Mouse (Mus musculus): Measurements from ENCODE around the gene Dbf4. TPM values are rescaled to one million over a fixed set of nuclear protein-coding genes. Genes with fewer than 3 reads are reported as not detected.

Gene Dbf4
- polyA plus RNA-seq, 1 experiment: 7.8 TPM

GRCm38 (mm10) chr5:8417443-8417842 is 5.1 kb downstream of the Dbf4 start:
- Histone ChIP-seq H3K9me3 (no peaks in the 10 kb centered on the region), H3K4me1 (peaks cover 37% of the 10 kb centered on the region), H3K36me3 (replicated peaks; ENCODE audit: low read length) (peaks cover 47% of the 10 kb centered on the region), H3K27me3 (replicated peaks) (no peaks in the 10 kb centered on the region), H3K4me3 (replicated peaks) (no peak overlapping the region)
- TF ChIP-seq FLI1 (IDR thresholded peaks at IDR 0.05; ENCODE audit: low read length): no peak
- no peak for TF ChIP-seq GATA1 (IDR thresholded peaks at IDR 0.05; ENCODE audit: borderline replicate concordance, low read length)

DNA sequence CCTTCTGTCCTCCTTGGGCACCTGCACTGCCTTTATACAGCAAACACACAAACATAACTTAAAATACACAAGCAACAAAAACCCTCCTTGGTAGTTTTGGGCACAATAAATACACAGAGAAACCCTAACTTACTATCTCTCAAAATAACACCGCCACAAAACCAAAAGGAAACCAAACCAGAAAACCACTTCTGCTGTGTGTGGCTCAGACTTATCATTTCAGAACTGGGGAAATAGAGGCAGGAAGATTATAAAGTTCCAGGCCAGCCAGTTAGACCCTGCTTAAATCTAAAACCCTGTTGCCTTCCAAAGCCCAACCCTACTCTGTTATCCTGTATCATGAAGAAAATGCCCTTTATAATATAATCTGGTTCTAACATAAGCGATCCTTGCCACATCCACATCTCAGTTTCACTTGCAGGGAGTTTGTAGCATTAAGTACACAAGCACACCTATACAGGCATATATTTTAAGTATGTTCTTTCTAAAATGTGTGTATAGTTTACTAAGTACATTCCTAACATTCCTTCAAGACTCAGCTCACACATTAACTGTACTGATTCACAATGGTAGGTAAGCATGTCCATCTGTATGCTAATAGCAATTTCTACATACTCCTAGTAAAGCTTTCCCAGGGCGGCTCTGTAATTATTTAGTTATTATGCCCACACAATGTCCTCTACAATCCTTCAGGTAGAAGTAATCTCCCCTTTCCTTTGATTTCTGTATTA is 5.7 kb downstream of the Dbf4 start:
- no peaks in the 10 kb centered on the region for H3K9me3 ChIP-seq
- peaks cover 37% of the 10 kb centered on the region for H3K4me1 ChIP-seq
- peak overlapping the region; percentile 72 for H3K4me3 ChIP-seq (replicated peaks)
- TF ChIP-seq GATA1 (IDR thresholded peaks at IDR 0.05; ENCODE audit: borderline replicate concordance, low read length) (no peak), FLI1 (IDR thresholded peaks at IDR 0.05; ENCODE audit: low read length) (no peak)
- no peaks in the 10 kb centered on the region for H3K27me3 ChIP-seq (replicated peaks)
- peaks cover 50% of the 10 kb centered on the region for H3K36me3 ChIP-seq (replicated peaks; ENCODE audit: low read length)

DNA sequence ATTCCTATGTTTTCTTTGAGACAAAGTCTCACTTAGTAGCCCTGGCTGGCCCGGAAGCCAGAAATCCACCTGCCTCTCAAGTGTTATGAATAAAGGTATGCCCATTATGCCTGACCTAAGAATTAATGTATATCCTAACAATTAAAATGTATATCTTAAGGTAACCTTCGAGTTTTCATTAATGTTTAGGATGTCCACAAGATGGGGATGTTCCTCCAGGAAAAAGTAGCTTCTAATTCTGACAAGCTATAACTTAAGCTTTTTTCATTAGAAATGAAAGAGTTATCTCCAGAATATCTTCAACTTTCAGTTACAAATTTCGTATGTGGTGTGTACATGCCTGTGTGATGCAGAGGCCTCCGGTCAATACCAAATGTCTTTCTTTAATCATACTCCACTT is 13.8 kb downstream of the Dbf4 start:
- no peaks in the 10 kb centered on the region for H3K9me3 ChIP-seq
- H3K4me3 ChIP-seq (replicated peaks): no peak overlapping the region
- TF ChIP-seq GATA1 (IDR thresholded peaks at IDR 0.05; ENCODE audit: borderline replicate concordance, low read length): no peak
- no peak for TF ChIP-seq FLI1 (IDR thresholded peaks at IDR 0.05; ENCODE audit: low read length)

GRCm38 (mm10) chr5:8397587-8398249 is 24.8 kb downstream of the Dbf4 start:
- Histone ChIP-seq H3K4me1 (no peaks in the 10 kb centered on the region), H3K36me3 (replicated peaks; ENCODE audit: low read length) (peaks cover 72% of the 10 kb centered on the region), H3K27me3 (replicated peaks) (no peaks in the 10 kb centered on the region), H3K4me3 (replicated peaks) (no peak overlapping the region), H3K9me3 (no peaks in the 10 kb centered on the region)
- no peak for TF ChIP-seq GATA1 (IDR thresholded peaks at IDR 0.05; ENCODE audit: borderline replicate concordance, low read length)
- TF ChIP-seq FLI1 (IDR thresholded peaks at IDR 0.05; ENCODE audit: low read length): no peak

More for the DNA sequence above, 13.8 kb downstream of the Dbf4 start:
- Histone ChIP-seq H3K36me3 (replicated peaks; ENCODE audit: low read length) (peaks cover 75% of the 10 kb centered on the region), H3K27me3 (replicated peaks) (no peaks in the 10 kb centered on the region), H3K4me1 (no peaks in the 10 kb centered on the region)

- Histone ChIP-seq H3K9me3 (no peaks in the 10 kb centered on the region), H3K4me1 (no peaks in the 10 kb centered on the region), H3K4me3 (replicated peaks) (no peak overlapping the region), H3K36me3 (replicated peaks; ENCODE audit: low read length) (peaks cover 41% of the 10 kb centered on the region), H3K27me3 (replicated peaks) (no peaks in the 10 kb centered on the region)
- TF ChIP-seq GATA1 (IDR thresholded peaks at IDR 0.05; ENCODE audit: borderline replicate concordance, low read length) (no peak), FLI1 (IDR thresholded peaks at IDR 0.05; ENCODE audit: low read length) (no peak)
Measured at GRCm38 (mm10) chr5:8393891-8394583, 28.5 kb downstream of the Dbf4 start.

DNA sequence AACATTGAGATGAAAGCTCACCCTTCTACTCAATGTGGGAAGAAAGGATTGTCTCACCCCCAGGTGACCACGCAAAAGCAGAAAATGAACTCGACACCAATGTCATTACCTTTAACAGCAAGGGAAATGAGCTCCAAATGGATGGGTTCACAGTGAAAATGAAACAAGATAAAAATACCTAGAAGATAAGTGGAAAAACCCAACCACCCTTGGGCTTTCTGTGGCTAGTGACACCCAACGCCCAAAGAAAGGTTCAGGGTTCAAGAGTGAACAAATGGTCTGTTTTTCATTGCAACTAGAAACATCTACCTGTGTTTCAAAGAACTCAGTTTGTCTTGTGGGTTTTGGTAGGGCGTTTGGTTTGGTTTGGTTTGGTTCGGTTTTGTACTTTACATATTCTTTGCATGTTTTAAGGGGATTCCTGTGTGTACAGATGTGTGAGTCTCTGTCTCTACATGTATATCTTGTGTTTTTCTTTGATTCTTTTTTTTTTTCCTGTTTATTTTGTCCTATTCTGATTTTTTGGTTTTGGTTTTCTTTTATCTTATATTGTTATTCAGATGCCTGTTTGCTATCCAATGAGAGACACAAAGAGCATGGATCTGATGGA is 48.1 kb downstream of the Dbf4 start:
- no peak overlapping the region for H3K4me3 ChIP-seq (replicated peaks)
- peaks cover 3% of the 10 kb centered on the region; the same call in 1 of the 2 replicates for H3K9me3 ChIP-seq
- no peak for TF ChIP-seq GATA1 (IDR thresholded peaks at IDR 0.05; ENCODE audit: borderline replicate concordance, low read length)
- no peak for TF ChIP-seq FLI1 (IDR thresholded peaks at IDR 0.05; ENCODE audit: low read length)
- no peaks in the 10 kb centered on the region for H3K4me1 ChIP-seq
- no peaks in the 10 kb centered on the region for H3K36me3 ChIP-seq (replicated peaks; ENCODE audit: low read length)
- H3K27me3 ChIP-seq (replicated peaks): no peaks in the 10 kb centered on the region

- Histone ChIP-seq H3K4me1 (no peaks in the 10 kb centered on the region), H3K4me3 (replicated peaks) (no peak overlapping the region), H3K36me3 (replicated peaks; ENCODE audit: low read length) (no peaks in the 10 kb centered on the region), H3K9me3 (peaks cover 4% of the 10 kb centered on the region), H3K27me3 (replicated peaks) (peaks cover 7% of the 10 kb centered on the region)
- TF ChIP-seq FLI1 (IDR thresholded peaks at IDR 0.05; ENCODE audit: low read length) (no peak), GATA1 (IDR thresholded peaks at IDR 0.05; ENCODE audit: borderline replicate concordance, low read length) (no peak)
Measured at GRCm38 (mm10) chr5:8373415-8373814, 49.1 kb downstream of the Dbf4 start.

GRCm38 (mm10) chr5:8368781-8369180 is 53.7 kb downstream of the Dbf4 start:
- H3K27me3 ChIP-seq (replicated peaks): peaks cover 29% of the 10 kb centered on the region
- TF ChIP-seq GATA1 (IDR thresholded peaks at IDR 0.05; ENCODE audit: borderline replicate concordance, low read length) (no peak), FLI1 (IDR thresholded peaks at IDR 0.05; ENCODE audit: low read length) (no peak)
- H3K36me3 ChIP-seq (replicated peaks; ENCODE audit: low read length): no peaks in the 10 kb centered on the region
- H3K4me3 ChIP-seq (replicated peaks): no peak overlapping the region
- peaks cover 14% of the 10 kb centered on the region for H3K4me1 ChIP-seq
- peaks cover 16% of the 10 kb centered on the region for H3K9me3 ChIP-seq

- TF ChIP-seq GATA1 (IDR thresholded peaks at IDR 0.05; ENCODE audit: borderline replicate concordance, low read length) (no peak), FLI1 (IDR thresholded peaks at IDR 0.05; ENCODE audit: low read length) (no peak)
- peaks cover 29% of the 10 kb centered on the region for H3K27me3 ChIP-seq (replicated peaks)
- H3K4me3 ChIP-seq (replicated peaks): peak overlapping the region; percentile 88
- peaks cover 14% of the 10 kb centered on the region for H3K4me1 ChIP-seq
- H3K9me3 ChIP-seq: peaks cover 16% of the 10 kb centered on the region
- no peaks in the 10 kb centered on the region for H3K36me3 ChIP-seq (replicated peaks; ENCODE audit: low read length)
Measured at GRCm38 (mm10) chr5:8368328-8368692, 54.2 kb downstream of the Dbf4 start.
